Mouse (Mus musculus): ENCODE results near the gene Glmp.
"Not testable (repeated sequence)": the region's sequence is repeated elsewhere in the genome, so short reads cannot be mapped to it uniquely, and the experiment has no call there.

Gene Glmp

GRCm38 (mm10) chr3:88324951-88325405, at the start of gene Glmp:
Glmp (plus strand) TSS chr3:88325023.
- peak; percentile 67 for DNase-seq (ENCODE audit: low spot score)

- no peak for DNase-seq (ENCODE audit: low spot score)
Observed at GRCm38 (mm10) chr3:88276121-88276520, 48.7 kb upstream of the Glmp start.

DNA sequence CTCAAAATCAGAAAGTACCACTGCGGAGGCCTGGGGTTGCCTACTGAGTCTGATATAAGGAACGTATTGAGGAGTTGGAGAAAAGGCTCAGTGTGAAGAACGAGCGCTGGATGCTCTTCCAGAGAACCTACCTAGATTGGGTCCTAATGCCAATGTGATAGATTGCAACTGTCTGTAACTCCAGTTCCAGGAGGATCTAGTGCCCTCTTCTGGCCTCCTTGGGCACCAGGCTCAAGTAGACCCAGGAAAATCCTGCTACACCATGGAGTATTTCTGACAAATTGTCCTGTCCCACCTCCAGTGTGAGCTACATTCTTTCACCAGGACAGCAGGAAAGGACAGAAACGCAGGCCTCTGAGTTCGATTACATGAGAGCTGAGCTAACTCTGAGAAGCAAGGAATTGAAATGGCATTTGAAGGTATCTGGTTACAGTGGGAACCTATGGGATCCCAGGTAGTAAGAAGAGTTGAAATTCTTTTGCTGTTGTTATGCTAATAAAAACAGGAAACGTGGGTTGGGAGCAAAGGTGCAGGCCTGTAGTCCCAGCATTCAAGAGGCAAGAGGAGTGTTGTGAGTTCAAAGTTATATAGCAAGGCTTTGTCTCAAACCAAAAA, 48.2 kb upstream of the Glmp start:
- no peak for DNase-seq (ENCODE audit: low spot score)

DNA sequence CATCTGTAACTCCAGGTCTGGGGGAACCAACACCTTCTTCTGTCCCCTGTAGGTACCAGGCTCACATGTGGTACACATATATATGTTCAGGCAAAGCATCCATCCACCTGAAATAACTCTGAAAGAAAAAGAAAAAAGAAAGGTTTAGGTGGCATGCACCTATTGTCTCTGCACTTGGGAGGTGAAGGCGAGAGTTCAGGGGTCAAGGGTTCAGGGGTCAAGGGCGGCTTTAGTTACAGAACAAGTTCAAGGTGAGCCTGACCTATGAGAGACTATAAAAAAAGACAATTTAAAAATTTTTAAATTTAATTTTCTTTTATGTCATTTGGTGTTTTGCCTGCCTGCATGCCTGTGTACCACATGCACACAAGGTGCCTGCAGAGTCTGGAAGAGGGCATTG, 44.8 kb upstream of the Glmp start:
- DNase-seq (ENCODE audit: low spot score), result no peak

DNA sequence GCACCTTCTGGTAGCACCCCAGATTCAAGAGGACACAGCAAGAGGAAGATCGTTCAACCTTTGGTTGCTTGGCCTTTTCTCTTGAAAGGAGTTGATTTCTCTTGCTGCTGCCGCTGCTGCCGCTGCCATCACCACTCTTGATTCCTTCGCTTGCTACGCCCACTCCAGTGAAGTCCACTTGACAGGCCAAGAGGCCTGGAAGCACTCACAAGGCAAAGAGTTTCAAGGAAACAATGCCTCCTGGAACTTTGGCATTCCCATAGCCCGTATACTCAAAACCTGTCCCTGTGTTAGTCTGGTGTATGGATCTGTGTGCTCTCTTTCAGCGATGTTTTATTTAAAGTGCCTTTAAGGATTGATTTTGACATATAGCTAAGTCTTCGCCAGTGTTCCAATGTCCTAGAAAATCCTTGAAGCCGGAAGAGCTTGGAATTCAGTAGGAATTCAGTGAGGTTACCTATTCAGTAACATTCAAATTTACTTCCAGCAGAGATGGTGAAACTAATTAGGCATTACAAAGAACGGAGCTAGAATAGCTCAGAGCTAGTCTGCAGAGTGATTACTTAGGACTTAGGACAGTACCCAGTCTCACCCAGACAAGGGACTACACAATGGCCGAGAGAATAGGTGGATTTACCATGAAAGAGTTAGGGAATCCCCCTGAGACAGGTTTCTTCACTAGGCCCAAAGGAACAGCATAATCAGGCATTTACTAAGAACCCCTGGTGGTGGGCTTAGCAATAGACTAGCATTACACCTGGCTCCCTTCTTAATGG, 43.5 kb upstream of the Glmp start:
- not testable (repeated sequence) for DNase-seq (ENCODE audit: low spot score)

- not testable (repeated sequence) for DNase-seq (ENCODE audit: low spot score)
Observed at GRCm38 (mm10) chr3:88284815-88285564, 39.8 kb upstream of the Glmp start.

DNA sequence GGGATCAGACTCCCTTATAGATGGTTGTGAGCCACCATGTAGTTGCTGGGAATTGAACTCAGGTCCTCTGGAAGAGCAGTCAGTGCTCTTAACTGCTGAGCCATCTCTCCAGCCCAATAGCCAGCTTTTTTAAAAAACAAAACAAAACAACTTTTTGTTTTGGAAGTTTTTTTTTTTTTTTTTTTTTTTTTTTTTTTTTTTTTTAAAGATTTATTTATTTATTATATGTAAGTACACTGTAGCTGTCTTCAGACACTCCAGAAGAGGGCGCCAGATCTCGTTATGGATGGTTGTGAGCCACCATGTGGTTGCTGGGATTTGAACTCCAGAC, 39.3 kb upstream of the Glmp start:
- not testable (repeated sequence) for DNase-seq (ENCODE audit: low spot score)

GRCm38 (mm10) chr3:88287110-88287509, 37.7 kb upstream of the Glmp start, which contains the start of gene Gm38392:
Gm38392 (minus strand) TSS chr3:88287210.
- no peak for DNase-seq (ENCODE audit: low spot score)

GRCm38 (mm10) chr3:88288133-88288713, 36.6 kb upstream of the Glmp start:
- DNase-seq (ENCODE audit: low spot score), result not testable (repeated sequence)

DNA sequence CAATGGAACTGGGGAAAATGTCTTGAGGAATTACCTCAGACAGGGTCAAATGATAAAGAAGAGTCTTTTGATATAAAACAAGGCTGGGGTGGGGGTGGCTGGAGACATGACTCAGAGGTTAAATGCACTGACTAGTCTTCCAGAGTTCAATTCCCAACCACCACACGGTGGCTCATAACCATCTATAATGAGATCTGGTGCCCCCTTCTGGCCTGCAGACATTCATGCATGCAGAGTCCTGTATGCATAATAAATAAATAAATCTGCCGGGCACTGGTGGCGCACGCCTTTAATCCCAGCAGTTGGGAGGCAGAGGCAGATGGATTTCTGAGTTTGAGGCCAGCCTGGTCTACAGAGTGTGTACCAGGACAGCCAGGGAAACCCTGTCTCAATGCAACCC, 32.9 kb upstream of the Glmp start:
- no peak for DNase-seq (ENCODE audit: low spot score)

DNA sequence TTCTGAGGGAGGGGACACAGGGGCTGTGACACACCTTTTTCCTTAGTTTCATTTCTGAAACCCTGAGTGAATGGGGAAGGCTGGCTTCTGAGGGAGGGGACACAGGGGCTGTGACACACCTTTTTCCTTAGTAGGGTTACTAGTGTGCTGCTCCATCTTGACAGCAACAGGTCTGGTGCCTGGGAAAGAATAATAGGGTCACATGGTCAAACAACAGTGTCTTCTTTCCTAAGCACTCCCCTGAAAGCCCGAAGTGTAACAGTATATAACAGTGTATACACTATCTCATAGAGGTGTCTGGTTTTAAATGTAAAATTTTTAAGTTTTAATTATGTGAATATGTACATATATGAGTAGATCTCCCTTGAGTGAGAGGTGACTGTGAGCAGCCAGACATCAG, 29.6 kb upstream of the Glmp start:
- DNase-seq (ENCODE audit: low spot score), result not testable (repeated sequence)

GRCm38 (mm10) chr3:88296110-88296560, 28.7 kb upstream of the Glmp start:
- peak; percentile 56 for DNase-seq (ENCODE audit: low spot score)

DNA sequence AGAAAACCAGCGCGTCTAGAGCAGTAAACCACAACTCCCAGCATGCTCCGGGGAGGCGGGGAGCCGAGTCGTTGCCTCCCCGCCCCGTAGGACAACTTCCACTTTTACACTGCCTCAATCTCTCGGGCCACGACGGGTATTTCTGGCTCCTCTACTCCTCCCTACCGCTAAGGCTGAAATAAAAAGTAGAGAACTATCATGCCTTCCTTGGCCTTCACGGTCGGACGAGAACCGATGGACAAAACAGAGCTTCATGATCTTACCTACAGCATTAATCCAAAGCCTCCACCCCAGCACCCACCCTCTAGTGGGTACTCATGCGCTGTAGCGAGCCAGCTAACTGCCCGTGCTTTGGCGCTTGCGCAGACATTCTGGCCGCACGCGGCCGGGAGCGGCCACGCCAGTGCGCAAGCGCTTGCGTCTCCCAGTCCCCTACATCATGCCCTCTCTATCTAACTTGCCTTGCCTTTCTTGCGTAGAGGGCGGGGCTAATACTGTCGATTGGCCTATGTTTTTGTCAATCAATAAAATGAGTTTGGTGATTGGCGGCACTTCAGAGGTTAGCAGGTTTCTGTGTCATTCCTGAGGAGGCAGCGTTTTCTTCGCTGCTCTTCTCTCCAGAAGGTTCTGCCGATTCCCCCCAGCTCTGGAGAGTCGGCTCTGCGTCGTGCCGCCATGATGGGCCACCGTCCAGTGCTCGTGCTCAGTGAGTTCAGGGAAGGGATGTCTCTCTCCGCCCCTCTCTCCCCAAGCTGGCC, 28.1 kb upstream of the Glmp start, which contains the start of the genes Tsacc and Cct3:
Gene Tsacc, minus strand, starts transcription at position 439 of the 758 bp plus-strand sequence.
Gene Cct3, plus strand, starts transcription at position 556 of the 758 bp plus-strand sequence.
- peak; percentile 94 for DNase-seq (ENCODE audit: low spot score)

DNA sequence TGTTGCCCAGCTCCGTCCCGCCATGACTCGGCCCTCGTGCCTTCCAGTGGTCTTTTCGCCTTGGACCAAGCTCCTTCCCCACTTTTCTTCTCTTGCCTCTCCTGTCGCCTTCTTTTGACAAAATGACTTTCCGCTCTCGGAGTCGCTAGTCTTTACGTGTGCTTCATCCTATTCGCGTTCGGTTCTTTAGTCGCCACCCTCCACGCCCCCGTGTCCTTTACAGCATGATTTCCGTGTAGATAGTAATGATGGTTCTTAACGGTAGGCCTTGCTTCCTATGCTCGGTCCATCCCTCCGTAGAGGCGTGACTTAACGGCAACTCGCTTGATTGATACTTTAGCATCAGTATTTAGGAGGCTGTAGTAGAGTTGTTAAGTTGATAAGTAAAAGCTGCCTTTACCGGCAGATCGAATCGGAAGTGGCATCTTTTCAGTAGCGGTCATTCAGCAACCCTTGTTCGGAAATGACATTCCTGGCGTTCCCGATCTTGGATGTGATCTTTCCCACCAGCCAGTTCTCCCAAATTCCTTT, 27.4 kb upstream of the Glmp start:
- no peak for DNase-seq (ENCODE audit: low spot score)

DNA sequence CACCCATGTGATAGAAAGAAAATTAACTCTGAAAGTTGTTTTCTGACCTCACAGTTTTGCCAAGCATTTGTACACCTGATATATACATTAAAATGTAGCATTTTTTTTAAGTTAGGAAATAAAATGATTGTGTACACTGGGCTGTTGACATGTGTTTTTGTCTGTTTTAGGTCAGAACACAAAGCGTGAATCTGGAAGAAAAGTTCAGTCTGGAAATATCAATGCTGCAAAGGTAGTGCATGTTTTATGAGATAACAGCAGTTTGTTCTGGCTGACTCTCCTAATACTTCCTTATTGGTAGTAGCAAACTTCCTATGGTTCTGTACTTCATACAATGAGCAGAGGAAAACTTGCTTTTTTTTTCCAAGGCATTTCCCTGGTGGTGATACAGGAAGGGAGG, 25.7 kb upstream of the Glmp start:
- DNase-seq (ENCODE audit: low spot score), result no peak

DNA sequence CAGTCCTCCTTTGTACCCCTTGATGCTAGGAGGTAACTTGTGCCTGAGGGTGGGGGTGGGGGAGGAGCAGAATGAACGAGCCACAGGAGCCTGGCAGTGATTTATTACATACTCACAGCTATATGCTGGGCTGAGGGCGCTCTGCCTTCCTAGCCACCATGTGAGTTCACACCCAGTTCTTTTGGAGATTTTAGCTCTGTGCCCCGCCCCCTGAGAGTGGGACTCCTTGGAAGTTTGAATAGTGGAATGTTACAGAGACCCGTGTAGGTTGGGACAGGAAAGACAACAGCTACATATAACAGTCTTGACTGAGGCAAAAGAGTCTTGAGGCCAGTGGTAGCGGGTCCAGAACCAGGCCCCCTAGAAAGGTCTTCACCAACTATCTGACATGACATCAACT, 4.1 kb downstream of the Glmp start:
- DNase-seq (ENCODE audit: low spot score), result no peak

GRCm38 (mm10) chr3:88331282-88331681, 6.5 kb downstream of the Glmp start:
- peak; percentile 63 for DNase-seq (ENCODE audit: low spot score)

GRCm38 (mm10) chr3:88334029-88334658, 9.3 kb downstream of the Glmp start:
- no peak for DNase-seq (ENCODE audit: low spot score)

DNA sequence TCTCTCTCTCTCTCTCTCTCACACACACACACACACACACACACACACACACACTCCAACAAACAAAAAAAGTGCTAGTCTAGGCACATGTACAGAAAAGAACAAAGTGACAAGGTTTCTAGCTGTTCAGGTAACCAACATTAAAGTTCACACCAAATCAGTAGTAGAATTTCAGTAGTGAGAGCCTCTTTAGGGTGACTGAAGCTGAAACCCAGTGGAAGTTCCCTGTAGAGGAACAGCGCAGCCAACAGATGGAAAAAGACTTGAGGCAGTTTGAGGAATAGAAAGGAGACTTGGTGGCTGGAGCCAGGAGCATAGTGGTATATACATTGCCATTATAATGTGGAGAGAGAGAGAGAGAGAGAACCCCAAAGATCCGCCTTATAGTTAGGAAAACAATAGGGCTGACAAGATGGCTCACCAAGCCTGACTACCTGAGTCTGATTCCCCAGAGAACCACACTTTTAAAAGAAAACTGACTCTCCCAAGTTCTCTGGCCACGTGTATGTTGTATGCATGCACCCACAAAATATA, 10.1 kb downstream of the Glmp start:
- DNase-seq (ENCODE audit: low spot score), result no peak

GRCm38 (mm10) chr3:88335436-88336053, 10.7 kb downstream of the Glmp start:
- no peak for DNase-seq (ENCODE audit: low spot score)

Measured in testis, postnatal 10 days (tissue).